Mouse (Mus musculus) stomach, postnatal 0 days (tissue): ENCODE measurements around the gene Hmgb2.

Source experiments
- CTCF ChIP-seq: IDR thresholded peaks from 2 replicates; pipeline ENCODE4 v1.5.1; 2016; ENCODE audit warnings: antibody characterized with exemption, low read depth, mild to moderate bottlenecking, moderate library complexity
- EP300 ChIP-seq: optimal IDR thresholded peaks from 2 replicates; pipeline ENCODE3; 2016; ENCODE audit warnings: antibody characterized with exemption

DNA sequence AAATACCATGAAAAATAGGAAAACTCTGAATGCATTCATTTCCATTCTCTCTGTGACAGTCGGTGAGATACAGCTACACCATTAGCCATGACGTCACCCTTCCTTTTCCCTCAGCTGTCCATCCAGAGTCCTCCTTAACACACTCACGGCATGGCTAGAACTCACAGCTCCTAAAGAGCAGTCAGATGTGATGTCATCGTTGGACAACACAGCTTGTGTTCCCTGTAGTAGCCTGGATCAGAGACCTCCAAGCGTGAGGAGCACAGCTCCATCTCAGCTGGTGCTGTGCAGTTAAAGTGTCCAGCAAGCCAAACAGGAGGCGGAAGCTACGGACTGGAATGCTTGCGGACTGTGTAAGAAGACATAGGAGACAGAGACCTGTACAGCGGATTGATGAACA, 49.2 kb downstream of the Hmgb2 start:
- TF ChIP-seq CTCF: no peak
- no peak for TF ChIP-seq EP300
